Mouse (Mus musculus): Measurements from ENCODE around the gene Dus2. TPM values are rescaled to one million over a fixed set of nuclear protein-coding genes. Genes with fewer than 3 reads are reported as not detected.
"Not testable (repeated sequence)": the region's sequence is repeated elsewhere in the genome, so short reads cannot be mapped to it uniquely, and the experiment has no call there.

The Dus2 gene
- polyA plus RNA-seq, 1 experiment from 2014 or later = 23.2 TPM

DNA sequence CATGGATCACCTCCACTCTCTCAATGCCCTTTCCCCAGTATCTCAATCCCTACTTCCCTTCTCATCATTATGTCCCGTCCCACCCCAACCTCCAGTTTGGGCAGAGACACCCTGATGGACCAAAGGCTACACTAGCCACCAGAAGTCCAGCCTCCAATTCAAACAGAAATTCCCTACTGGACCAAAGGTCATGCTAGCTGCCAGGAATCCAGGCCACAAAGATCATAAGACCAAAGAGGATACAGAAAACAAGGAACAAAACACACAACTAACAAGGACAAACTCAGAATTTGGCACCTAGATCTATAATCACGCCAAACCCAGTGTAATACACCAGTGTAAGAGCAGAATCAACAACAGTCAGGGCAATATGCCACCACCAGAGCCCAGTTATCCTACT, 7.8 kb downstream of the Dus2 start:
- H3K4me2 ChIP-seq (ENCODE audit: low read length) = no peak overlapping the region
- H3K4me3 ChIP-seq (replicated peaks; ENCODE audit: low read depth, low read length) = no peak overlapping the region
- H3K4me1 ChIP-seq (ENCODE audit: control insufficient read depth, insufficient read depth, low read length) = no peaks in the 10 kb centered on the region
- no peak overlapping the region for H3K27ac ChIP-seq (replicated peaks; ENCODE audit: low read depth, low read length)
- H3K9ac ChIP-seq (replicated peaks; ENCODE audit: low read length) = no peak overlapping the region
- no peaks in the 10 kb centered on the region for H3K36me3 ChIP-seq (ENCODE audit: control insufficient read depth, insufficient read depth, low read length)
- no peaks in the 10 kb centered on the region for H3K9me3 ChIP-seq (ENCODE audit: control insufficient read depth, low read length)
- ATAC-seq (ENCODE audit: low FRiP score, low TSS enrichment) (no peak), DNase-seq (no peak)
- H3K27me3 ChIP-seq (ENCODE audit: control insufficient read depth, insufficient read depth, low read length) = no peaks in the 10 kb centered on the region
- WGBS = 83% methylated on average over 2 of the region's 2 CpGs

DNA sequence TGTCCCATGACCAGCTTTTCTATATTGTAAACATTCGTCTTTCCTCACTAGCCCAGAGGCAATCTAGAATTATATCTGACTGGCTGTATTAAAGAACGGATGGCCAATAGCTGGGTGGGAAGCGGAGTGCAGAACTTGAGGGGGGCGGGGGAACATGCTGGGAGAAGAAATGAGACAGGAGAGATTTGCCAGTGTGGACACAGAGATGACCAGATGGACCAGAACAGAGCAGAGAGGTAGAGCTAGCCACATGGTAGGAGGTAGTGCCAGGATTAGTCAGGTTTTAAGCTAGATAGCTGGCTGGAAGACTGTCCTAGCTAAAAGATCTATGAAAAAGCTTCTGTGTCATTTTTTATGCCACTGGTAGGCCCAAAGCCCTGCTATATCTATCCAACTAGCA, 10.8 kb downstream of the Dus2 start:
- ATAC-seq (ENCODE audit: low FRiP score, low TSS enrichment) (no peak), DNase-seq (no peak)
- Histone ChIP-seq H3K27me3 (ENCODE audit: control insufficient read depth, insufficient read depth, low read length) (no peaks in the 10 kb centered on the region), H3K36me3 (ENCODE audit: control insufficient read depth, insufficient read depth, low read length) (no peaks in the 10 kb centered on the region), H3K4me3 (replicated peaks; ENCODE audit: low read depth, low read length) (no peak overlapping the region), H3K9ac (replicated peaks; ENCODE audit: low read length) (no peak overlapping the region), H3K4me2 (ENCODE audit: low read length) (no peak overlapping the region), H3K9me3 (ENCODE audit: control insufficient read depth, low read length) (no peaks in the 10 kb centered on the region), H3K27ac (replicated peaks; ENCODE audit: low read depth, low read length) (no peak overlapping the region), H3K4me1 (ENCODE audit: control insufficient read depth, insufficient read depth, low read length) (no peaks in the 10 kb centered on the region)
- WGBS = 80% methylated on average over 4 of the region's 4 CpGs

DNA sequence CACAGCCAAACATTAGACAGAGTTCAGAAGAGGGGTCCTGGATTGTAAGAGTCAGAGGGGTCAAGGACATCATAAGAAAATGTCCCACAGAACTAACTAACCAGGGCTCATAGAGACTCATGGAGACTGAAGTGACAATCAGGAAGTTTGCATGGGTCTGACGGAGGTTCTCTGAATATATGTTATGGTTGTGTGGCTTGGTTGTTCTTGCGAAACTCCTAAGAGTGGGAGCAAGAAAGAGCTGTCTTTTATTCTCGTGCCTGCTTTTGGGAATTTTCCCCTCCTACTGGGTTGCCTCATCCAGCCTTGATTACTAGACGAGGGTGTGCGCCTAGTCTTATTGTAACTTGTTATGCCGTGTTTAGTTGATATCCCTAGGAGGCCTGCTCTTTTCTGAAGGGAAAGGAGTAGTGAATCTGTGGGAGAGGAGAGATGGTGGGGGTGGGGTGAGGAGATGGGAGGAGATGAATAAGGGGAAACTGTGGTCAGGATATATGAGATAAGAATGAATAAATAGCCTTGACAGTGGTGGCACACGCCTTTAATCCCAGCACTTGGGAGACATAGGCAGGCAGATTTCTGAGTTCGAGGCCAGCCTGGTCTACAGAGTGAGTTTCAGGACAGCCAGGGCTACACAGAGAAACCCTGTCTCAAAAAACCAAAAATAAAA, 13.5 kb downstream of the Dus2 start:
- no peak overlapping the region for H3K27ac ChIP-seq (replicated peaks; ENCODE audit: low read depth, low read length)
- H3K4me1 ChIP-seq (ENCODE audit: control insufficient read depth, insufficient read depth, low read length) = no peaks in the 10 kb centered on the region
- no peak overlapping the region for H3K4me2 ChIP-seq (ENCODE audit: low read length)
- no peak overlapping the region for H3K4me3 ChIP-seq (replicated peaks; ENCODE audit: low read depth, low read length)
- H3K9me3 ChIP-seq (ENCODE audit: control insufficient read depth, low read length) = no peaks in the 10 kb centered on the region
- WGBS = 79% methylated on average over 8 of the region's 8 CpGs
- DNase-seq = no peak
- 0 out of 2 replicates have a peak, but pooled peaks cover 2% of the 10 kb centered on the region for H3K36me3 ChIP-seq (ENCODE audit: control insufficient read depth, insufficient read depth, low read length)
- H3K9ac ChIP-seq (replicated peaks; ENCODE audit: low read length) = no peak overlapping the region
- ATAC-seq (ENCODE audit: low FRiP score, low TSS enrichment) = no peak
- no peaks in the 10 kb centered on the region for H3K27me3 ChIP-seq (ENCODE audit: control insufficient read depth, insufficient read depth, low read length)

DNA sequence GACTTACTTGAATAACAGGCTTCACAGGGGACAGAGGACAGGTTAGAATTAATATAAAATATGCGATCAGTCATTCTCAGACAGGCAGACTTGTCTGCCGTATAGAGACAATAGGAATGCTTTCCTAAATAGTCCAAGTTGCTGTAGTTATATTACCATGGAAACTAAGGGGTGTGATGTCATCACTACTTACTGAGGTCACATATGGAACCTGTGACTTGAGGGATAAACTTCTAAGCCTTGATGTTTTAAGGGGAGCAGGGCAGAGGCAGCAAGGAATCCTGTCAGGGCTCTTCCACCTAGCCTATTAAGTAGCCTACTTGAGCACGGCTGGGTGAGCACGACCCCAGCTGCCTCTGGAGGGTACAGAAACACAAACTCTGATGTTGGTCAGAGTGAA, 14.7 kb downstream of the Dus2 start, which contains the start of gene Dpep2nb:
TSS of gene Dpep2nb (minus strand) at position 101 of the 400 bp plus-strand sequence.
- H3K9me3 ChIP-seq (ENCODE audit: control insufficient read depth, low read length) = no peaks in the 10 kb centered on the region
- 0 out of 2 replicates have a peak, but pooled peaks cover 2% of the 10 kb centered on the region for H3K36me3 ChIP-seq (ENCODE audit: control insufficient read depth, insufficient read depth, low read length)
- ATAC-seq (ENCODE audit: low FRiP score, low TSS enrichment) = no peak
- H3K27ac ChIP-seq (replicated peaks; ENCODE audit: low read depth, low read length) = no peak within 1 kb of the TSS
- H3K4me2 ChIP-seq (ENCODE audit: low read length) = no peak within 1 kb of the TSS
- no peaks in the 10 kb centered on the region for H3K27me3 ChIP-seq (ENCODE audit: control insufficient read depth, insufficient read depth, low read length)
- no peak within 1 kb of the TSS for H3K9ac ChIP-seq (replicated peaks; ENCODE audit: low read length)
- peaks cover 8% of the 10 kb centered on the region for H3K4me1 ChIP-seq (ENCODE audit: control insufficient read depth, insufficient read depth, low read length)
- 86% methylated on average over 4 of the region's 4 CpGs for WGBS
- no peak for DNase-seq
- no peak within 1 kb of the TSS for H3K4me3 ChIP-seq (replicated peaks; ENCODE audit: low read depth, low read length)

DNA sequence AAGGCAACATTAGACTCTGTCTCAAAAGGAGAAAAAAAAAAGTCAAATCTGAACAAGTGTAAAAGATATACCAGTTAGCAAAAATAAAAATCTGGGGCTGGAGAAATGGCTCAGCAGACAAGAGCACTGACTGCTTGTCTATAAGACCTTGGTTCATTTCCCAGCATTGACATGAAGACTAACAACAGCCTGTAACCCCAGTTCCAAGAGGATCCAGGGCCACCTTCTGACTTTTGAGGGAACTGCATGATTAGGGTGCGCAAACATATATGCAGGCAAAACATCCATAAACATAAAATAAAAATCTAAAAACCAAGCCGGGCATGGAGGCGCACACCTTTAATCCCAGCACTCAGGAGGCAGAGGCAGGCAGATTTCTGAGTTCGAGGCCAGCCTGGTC, 15.3 kb downstream of the Dus2 start:
- ATAC-seq (ENCODE audit: low FRiP score, low TSS enrichment) = no peak
- H3K9ac ChIP-seq (replicated peaks; ENCODE audit: low read length) = no peak overlapping the region

DNA sequence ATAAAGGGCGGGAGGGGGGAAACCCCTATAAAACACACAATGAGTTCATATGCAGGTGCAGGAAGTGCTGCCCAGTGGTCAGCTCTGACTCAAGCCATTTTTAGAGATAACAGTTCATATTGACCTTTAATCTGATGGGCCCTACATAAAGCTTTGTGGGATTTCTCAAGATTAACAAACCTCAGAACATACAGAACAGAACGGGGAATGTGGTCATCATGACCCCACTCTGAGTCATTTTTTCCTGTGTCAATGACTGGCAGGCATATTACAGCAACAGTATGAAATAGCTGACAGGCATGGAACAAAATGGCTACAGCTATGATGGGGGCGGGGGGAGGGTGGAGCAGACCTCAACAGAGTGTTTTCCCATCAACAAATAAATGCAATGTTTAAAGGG, 16.0 kb downstream of the Dus2 start:
- H3K4me2 ChIP-seq (ENCODE audit: low read length) = no peak overlapping the region
- no peak for DNase-seq
- 81% methylated on average over 3 of the region's 3 CpGs for WGBS
- 0 out of 2 replicates have a peak, but pooled peaks cover 2% of the 10 kb centered on the region for H3K36me3 ChIP-seq (ENCODE audit: control insufficient read depth, insufficient read depth, low read length)
- ATAC-seq (ENCODE audit: low FRiP score, low TSS enrichment) = no peak
- peaks cover 12% of the 10 kb centered on the region for H3K4me1 ChIP-seq (ENCODE audit: control insufficient read depth, insufficient read depth, low read length)
- no peaks in the 10 kb centered on the region for H3K9me3 ChIP-seq (ENCODE audit: control insufficient read depth, low read length)
- no peak overlapping the region for H3K9ac ChIP-seq (replicated peaks; ENCODE audit: low read length)
- no peaks in the 10 kb centered on the region for H3K27me3 ChIP-seq (ENCODE audit: control insufficient read depth, insufficient read depth, low read length)
- H3K27ac ChIP-seq (replicated peaks; ENCODE audit: low read depth, low read length) = no peak overlapping the region
- H3K4me3 ChIP-seq (replicated peaks; ENCODE audit: low read depth, low read length) = no peak overlapping the region

More for the DNA sequence above, 15.3 kb downstream of the Dus2 start:
- Histone ChIP-seq H3K27me3 (ENCODE audit: control insufficient read depth, insufficient read depth, low read length) (no peaks in the 10 kb centered on the region), H3K27ac (replicated peaks; ENCODE audit: low read depth, low read length) (no peak overlapping the region), H3K4me3 (replicated peaks; ENCODE audit: low read depth, low read length) (no peak overlapping the region), H3K4me1 (ENCODE audit: control insufficient read depth, insufficient read depth, low read length) (peaks cover 8% of the 10 kb centered on the region), H3K9me3 (ENCODE audit: control insufficient read depth, low read length) (no peaks in the 10 kb centered on the region), H3K36me3 (ENCODE audit: control insufficient read depth, insufficient read depth, low read length) (0 out of 2 replicates have a peak, but pooled peaks cover 2% of the 10 kb centered on the region), H3K4me2 (ENCODE audit: low read length) (no peak overlapping the region)
- no peak for DNase-seq
- WGBS = 86% methylated on average over 4 of the region's 4 CpGs

DNA sequence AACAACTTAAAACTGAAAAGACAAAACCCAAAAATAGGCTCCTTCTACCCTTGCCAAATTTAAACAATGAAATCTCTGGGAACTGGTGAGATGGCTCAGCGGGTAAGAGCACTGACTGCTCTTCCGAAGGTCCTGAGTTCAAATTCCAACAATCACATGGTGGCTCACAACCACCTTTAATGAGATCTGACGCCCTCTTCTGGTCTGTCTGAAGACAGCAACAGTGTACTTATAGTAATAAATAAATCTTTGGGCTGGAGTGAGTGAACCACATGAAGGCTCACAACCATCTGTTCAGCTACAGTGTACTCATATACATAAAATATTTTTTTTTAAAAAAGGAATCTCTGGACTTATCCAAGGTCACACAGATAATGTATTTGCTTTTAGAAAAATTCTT, 16.8 kb downstream of the Dus2 start:
- not testable (repeated sequence) for H3K36me3 ChIP-seq (ENCODE audit: control insufficient read depth, insufficient read depth, low read length); H3K27ac ChIP-seq (replicated peaks; ENCODE audit: low read depth, low read length); ATAC-seq (ENCODE audit: low FRiP score, low TSS enrichment); H3K4me2 ChIP-seq (ENCODE audit: low read length); DNase-seq; H3K9ac ChIP-seq (replicated peaks; ENCODE audit: low read length); H3K4me3 ChIP-seq (replicated peaks; ENCODE audit: low read depth, low read length); H3K27me3 ChIP-seq (ENCODE audit: control insufficient read depth, insufficient read depth, low read length); H3K9me3 ChIP-seq (ENCODE audit: control insufficient read depth, low read length)
- WGBS = 64% methylated on average over 3 of the region's 3 CpGs
- H3K4me1 ChIP-seq (ENCODE audit: control insufficient read depth, insufficient read depth, low read length) = peaks cover 12% of the 10 kb centered on the region

DNA sequence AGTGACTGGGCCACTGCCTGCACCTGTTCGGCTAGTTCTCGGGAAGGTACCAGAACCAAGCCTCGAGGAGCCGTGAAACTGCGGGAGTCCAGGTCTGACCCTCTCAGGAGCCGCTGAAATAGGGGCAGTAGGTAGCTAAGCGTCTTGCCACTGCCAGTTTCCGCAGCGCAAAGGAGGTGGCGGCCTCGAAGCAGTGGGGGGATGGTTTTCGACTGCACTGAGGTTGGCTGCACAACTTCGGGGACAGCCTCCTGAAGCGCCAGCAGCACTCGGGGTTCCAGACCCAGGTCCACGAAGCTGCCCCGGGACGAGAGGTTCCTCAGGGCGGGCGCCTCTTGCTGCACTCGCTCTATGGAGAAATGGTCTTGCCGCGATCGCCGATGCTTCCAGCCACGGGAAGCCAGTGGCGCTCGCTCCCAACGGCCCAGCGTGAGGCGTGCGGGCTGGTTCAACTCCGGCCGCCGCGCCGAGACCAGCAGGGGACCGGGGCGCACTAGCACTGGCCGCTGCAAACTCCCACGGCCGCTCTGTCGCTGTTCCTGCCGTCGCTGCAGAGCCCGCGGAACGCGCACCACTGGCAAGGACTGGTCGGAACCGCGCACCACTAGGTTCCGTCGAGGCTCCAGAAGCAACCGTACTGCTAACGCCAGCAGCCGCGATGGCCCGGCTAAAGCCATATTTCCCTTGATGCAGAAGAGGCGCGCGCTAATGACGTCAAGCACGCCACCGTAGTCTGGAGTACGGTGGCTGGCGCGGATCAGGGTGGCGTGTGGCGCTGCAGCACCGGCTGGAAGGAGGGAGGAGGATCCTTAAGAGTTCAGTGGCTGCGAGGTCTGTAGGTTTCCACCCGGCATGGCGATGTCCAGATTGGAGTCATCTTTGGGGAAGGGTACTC, 19.9 kb downstream of the Dus2 start:
- no peaks in the 10 kb centered on the region for H3K9me3 ChIP-seq (ENCODE audit: control insufficient read depth, low read length)
- peak; percentile 91 for ATAC-seq (ENCODE audit: low FRiP score, low TSS enrichment)
- peak overlapping the region; percentile 99 for H3K4me2 ChIP-seq (ENCODE audit: low read length)
- peaks cover 6% of the 10 kb centered on the region for H3K36me3 ChIP-seq (ENCODE audit: control insufficient read depth, insufficient read depth, low read length)
- H3K9ac ChIP-seq (replicated peaks; ENCODE audit: low read length) = peak overlapping the region; percentile 85
- WGBS = 2% methylated on average over 74 of the region's 74 CpGs
- peak overlapping the region; percentile 79 for H3K27ac ChIP-seq (replicated peaks; ENCODE audit: low read depth, low read length)
- DNase-seq = peak; percentile 98
- H3K4me3 ChIP-seq (replicated peaks; ENCODE audit: low read depth, low read length) = peak overlapping the region; percentile 96
- peaks cover 12% of the 10 kb centered on the region for H3K4me1 ChIP-seq (ENCODE audit: control insufficient read depth, insufficient read depth, low read length)
- H3K27me3 ChIP-seq (ENCODE audit: control insufficient read depth, insufficient read depth, low read length) = no peaks in the 10 kb centered on the region

All from midbrain, embryonic 14.5 days (tissue).